Mouse (Mus musculus) G1E (cell line): ENCODE measurements around the gene Slc24a2. TPM values are rescaled to one million over a fixed set of nuclear protein-coding genes. Genes with fewer than 3 reads are reported as not detected.

ENCODE experiments used
- ATAC-seq: 2 replicates; pipeline ENCODE4 v1.8.0; 2016; ENCODE audit warnings: mild to moderate bottlenecking; ENCODE audit not compliant: insufficient number of reproducible peaks, poor library complexity, low FRiP score, severe bottlenecking; ENCODE audit errors: extremely low read depth
- DNase-seq: peaks from one replicate; pipeline ENCODE4 v3.0.0; 2012; ENCODE audit warnings: low spot score
- H3K27me3 ChIP-seq: 2 replicates; pipeline ENCODE4 v1.6.1; 2012; ENCODE audit warnings: mild to moderate bottlenecking, low read length, inconsistent platforms; ENCODE audit not compliant: insufficient read depth
- H3K36me3 ChIP-seq: replicated peaks from 2 replicates; pipeline ENCODE3; 2012; ENCODE audit warnings: mild to moderate bottlenecking, inconsistent platforms
- H3K4me1 ChIP-seq: 2 replicates; pipeline ENCODE4 v1.6.1; 2012; ENCODE audit warnings: low read depth, low read length, inconsistent platforms, mixed read lengths; ENCODE audit not compliant: insufficient read depth
- H3K4me3 ChIP-seq: 2 replicates; pipeline ENCODE4 v1.5.1; 2012; ENCODE audit warnings: low read depth, mild to moderate bottlenecking, inconsistent platforms, low read length, moderate library complexity, mixed read lengths
- H3K9me3 ChIP-seq: replicated peaks from 2 replicates; pipeline ENCODE4 v1.6.1; 2012; ENCODE audit warnings: inconsistent platforms
- CTCF ChIP-seq: IDR thresholded peaks from 2 replicates; pipeline ENCODE4 v1.5.1; 2012; ENCODE audit warnings: low read depth, low read length, inconsistent platforms, mixed read lengths
- GATA1 ChIP-seq: IDR thresholded peaks from 2 replicates; pipeline ENCODE4 v1.6.1; 2012; ENCODE audit warnings: borderline replicate concordance, low read length, inconsistent platforms, mixed read lengths
- GATA2 ChIP-seq: IDR thresholded peaks from 2 replicates; pipeline ENCODE4 v1.6.1; 2012; ENCODE audit warnings: low read depth, low read length, inconsistent platforms, borderline replicate concordance
- POLR2AphosphoS5 ChIP-seq: IDR thresholded peaks from 2 replicates; pipeline ENCODE4 v1.6.1; 2012; ENCODE audit warnings: low read depth, low read length, inconsistent platforms; ENCODE audit not compliant: insufficient replicate concordance
- TAL1 ChIP-seq: conservative IDR thresholded peaks from 2 replicates; pipeline ENCODE4 v1.6.1; 2012; ENCODE audit warnings: low read depth, low read length, inconsistent platforms, mixed read lengths
- polyA plus RNA-seq: library from polyadenylated mRNA; stranded (reverse); fragments of >175 nt; gene quantifications from 2 replicates; pipeline ENCODE4 v1.2.3, GENCODE M21; 2012
- total RNA-seq, 2 experiments: library from RNA; stranded (forward) in 1 of 2; stranded (reverse) in 1 of 2; fragments of 200-1000 nt in 1 of 2; fragments of >200 nt in 1 of 2; fragmentation: Nextera tagmentation in 1 of 2; gene quantifications; 2 replicates each; pipeline ENCODE4 v1.2.3; 2014 to 2017

Gene Slc24a2
- total and polyA plus RNA-seq, 3 experiments = 0.55 TPM; not detected in 2

DNA sequence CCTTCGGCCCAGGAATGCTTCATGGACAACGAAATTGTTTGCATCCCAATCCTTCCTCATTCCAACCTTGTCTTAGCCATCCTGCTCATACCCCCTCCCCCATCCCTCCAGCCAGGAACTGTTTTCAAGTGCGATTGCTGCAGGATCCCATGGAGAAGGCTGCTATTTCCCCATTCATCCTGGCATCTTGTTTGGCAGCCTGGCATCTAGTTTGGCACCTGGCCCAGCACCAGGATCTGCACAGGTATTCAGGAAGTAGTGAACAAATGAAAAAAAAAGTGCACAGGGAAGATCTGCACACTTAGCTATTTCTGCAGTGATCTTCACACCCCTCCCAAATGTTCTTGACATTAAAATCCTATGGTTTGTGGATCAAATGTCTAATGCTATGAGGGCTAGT, 53.2 kb downstream of the Slc24a2 start:
- DNase-seq (no peak), ATAC-seq (no peak)
- Histone ChIP-seq H3K36me3 (no peaks in the 10 kb centered on the region), H3K4me1 (no peaks in the 10 kb centered on the region), H3K4me3 (no peak overlapping the region), H3K27me3 (no peaks in the 10 kb centered on the region), H3K9me3 (peaks cover 2% of the 10 kb centered on the region; the same call in 1 of the 2 replicates)
- TF ChIP-seq GATA1 = no peak
- TF ChIP-seq TAL1 = no peak
- TF ChIP-seq POLR2AphosphoS5 = no peak
- no peak for TF ChIP-seq CTCF
- TF ChIP-seq GATA2 = no peak

DNA sequence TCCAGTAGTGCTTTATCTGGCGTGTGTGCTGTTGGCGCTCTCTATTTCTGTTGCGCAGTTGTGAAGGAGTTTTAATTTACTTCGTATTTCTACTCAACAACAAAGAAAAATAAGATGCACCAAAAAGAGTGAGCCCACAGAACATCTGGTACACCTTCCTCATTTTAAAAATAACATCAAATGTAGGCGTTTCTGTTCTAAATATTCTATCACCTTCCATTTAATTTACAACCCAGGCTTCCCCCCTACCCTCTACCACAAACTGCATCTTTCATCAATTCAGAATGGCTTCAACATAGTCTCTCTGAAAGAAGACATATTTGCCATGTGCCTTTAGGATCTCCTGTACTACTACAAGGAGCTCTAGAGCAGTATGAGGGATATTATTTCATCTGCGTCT, 66.3 kb downstream of the Slc24a2 start:
- DNase-seq = no peak
- H3K4me1 ChIP-seq = no peaks in the 10 kb centered on the region
- no peaks in the 10 kb centered on the region for H3K27me3 ChIP-seq
- ATAC-seq = no peak
- H3K4me3 ChIP-seq = no peak overlapping the region
- TF ChIP-seq GATA1 (no peak), TAL1 (no peak), GATA2 (no peak), POLR2AphosphoS5 (no peak), CTCF (no peak)
- no peaks in the 10 kb centered on the region for H3K36me3 ChIP-seq
- no peaks in the 10 kb centered on the region for H3K9me3 ChIP-seq

DNA sequence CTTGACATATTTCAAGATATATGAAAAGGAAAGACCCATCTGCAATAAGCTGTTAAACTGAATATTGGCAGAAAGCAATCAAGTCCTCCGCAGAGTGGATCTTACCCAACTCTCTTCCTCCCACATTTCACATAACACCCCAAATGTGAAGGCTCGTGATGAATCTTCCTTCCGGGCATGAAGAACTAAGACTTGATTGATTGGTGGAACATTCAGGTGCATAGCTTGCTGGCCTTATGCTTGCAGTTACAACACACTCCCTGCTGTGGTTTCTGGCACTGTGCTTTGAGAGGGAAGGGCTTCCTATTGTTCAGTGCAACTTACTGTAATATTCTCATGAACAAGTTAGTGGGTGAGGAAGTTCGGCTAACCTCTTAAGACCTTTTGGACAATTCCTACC, 72.2 kb downstream of the Slc24a2 start:
- no peak overlapping the region for H3K4me3 ChIP-seq
- H3K9me3 ChIP-seq = peaks cover 3% of the 10 kb centered on the region; the same call in 1 of the 2 replicates
- no peaks in the 10 kb centered on the region for H3K27me3 ChIP-seq
- no peaks in the 10 kb centered on the region for H3K36me3 ChIP-seq
- H3K4me1 ChIP-seq = no peaks in the 10 kb centered on the region
- DNase-seq (no peak), ATAC-seq (no peak)
- TF ChIP-seq TAL1 (no peak), GATA2 (no peak), GATA1 (no peak), CTCF (no peak), POLR2AphosphoS5 (no peak)

DNA sequence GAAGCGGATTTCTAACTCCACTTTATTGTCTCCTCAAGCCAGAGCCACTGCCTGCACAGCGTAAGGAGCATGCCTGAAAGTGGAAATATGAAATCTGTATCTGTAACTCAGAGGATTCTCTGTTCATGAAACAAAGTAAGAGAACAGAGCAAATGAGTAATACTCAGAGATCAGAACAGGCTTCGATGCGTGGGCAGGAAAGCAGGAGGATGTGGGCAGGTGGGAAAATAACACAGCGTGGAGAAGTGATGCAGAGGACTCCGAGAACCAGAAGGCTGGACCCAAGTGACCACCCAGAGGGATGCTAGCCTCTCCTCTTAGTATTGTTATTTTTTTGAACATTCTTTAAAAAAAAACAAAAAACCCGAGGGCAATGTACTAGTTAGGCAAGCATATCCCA, 78.3 kb downstream of the Slc24a2 start:
- Histone ChIP-seq H3K9me3 (peaks cover 8% of the 10 kb centered on the region; the same call in 1 of the 2 replicates), H3K4me3 (no peak overlapping the region), H3K4me1 (no peaks in the 10 kb centered on the region), H3K27me3 (no peaks in the 10 kb centered on the region), H3K36me3 (no peaks in the 10 kb centered on the region)
- no peak for ATAC-seq
- DNase-seq = no peak
- TF ChIP-seq CTCF (no peak), TAL1 (no peak), GATA2 (no peak), POLR2AphosphoS5 (no peak), GATA1 (no peak)

DNA sequence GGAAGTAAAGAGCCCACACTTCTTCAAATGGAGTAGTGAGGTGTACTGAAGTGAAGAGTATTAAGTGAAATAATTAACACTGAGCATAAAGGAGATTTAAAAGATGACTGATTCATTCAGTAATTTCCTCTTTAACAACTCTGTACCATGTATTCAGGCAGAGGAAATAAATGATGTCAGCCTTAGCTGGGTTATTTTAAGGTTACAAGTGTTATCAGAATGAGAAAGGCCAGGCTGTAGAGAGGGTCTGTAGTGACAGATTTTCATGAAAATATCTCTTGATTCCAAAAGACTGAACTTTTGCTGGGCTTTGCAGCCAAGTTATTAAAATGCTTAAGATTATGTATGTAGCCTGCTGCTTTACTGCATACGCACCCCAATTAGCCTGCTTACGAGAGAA, 80.7 kb downstream of the Slc24a2 start:
- H3K4me1 ChIP-seq = no peaks in the 10 kb centered on the region
- no peak overlapping the region for H3K4me3 ChIP-seq
- ATAC-seq (no peak), DNase-seq (no peak)
- H3K27me3 ChIP-seq = no peaks in the 10 kb centered on the region
- TF ChIP-seq GATA2 (no peak), CTCF (no peak), TAL1 (no peak), POLR2AphosphoS5 (no peak)
- H3K36me3 ChIP-seq = no peaks in the 10 kb centered on the region
- peaks cover 8% of the 10 kb centered on the region for H3K9me3 ChIP-seq

DNA sequence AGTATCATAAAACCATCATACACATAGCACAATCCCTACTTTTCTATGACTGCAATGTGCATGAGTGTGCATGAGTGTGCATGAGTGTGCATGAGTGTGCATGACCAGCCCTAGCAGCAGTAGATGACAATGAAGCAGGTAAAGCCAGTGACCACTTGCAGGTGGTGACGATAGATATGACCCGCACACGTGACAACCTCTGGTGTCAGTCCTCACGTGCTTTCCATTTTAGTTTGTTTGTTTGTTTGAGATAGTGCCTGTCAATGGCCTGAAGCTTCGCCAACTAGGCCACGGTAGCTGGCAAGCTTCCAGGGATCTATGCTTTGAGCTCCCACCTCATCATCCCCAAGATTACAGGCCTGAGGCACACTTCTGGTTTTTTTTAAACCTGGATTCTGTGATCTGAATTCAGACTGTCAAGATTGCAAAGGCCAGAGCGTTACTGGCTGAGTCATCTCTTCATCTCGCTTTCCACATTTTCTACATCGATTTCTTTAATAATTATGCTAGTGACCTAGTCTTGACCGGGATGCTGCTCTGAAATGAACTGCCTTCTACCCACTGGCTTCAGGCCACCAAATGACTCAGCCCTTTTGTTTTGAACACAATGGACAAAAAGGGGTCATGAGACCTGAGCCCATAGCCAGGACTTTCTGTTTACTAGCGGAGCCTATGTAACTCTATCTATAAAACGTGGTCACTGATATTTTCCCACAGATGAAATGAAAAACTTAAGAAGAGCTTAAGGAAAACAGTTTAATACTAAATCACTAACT, 88.5 kb downstream of the Slc24a2 start:
- Histone ChIP-seq H3K9me3 (peaks cover 24% of the 10 kb centered on the region), H3K4me1 (no peaks in the 10 kb centered on the region), H3K4me3 (no peak overlapping the region), H3K27me3 (no peaks in the 10 kb centered on the region), H3K36me3 (no peaks in the 10 kb centered on the region)
- DNase-seq (no peak), ATAC-seq (no peak)
- TF ChIP-seq TAL1 = no peak

DNA sequence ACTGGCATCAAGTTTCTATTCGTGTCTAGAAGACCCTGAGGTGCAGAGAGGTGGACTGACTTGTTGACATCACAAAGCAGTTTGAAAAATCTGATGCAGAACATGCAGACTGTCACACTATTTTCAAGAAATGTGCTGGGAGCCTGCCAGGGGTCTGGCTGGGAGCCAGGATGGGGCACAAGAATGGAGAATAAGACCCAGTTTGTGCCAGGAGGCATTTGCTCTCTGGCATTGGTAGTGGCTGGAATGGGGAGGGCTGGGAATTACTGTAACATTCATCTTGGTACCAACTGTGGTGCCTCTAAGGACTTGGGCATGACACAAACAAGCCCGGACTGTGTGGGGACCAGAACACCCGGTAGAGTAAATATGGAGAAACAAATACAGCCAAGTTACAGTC, 89.4 kb downstream of the Slc24a2 start:
- no peaks in the 10 kb centered on the region for H3K27me3 ChIP-seq
- TF ChIP-seq CTCF (no peak), GATA2 (no peak)

More for the DNA sequence above, 89.4 kb downstream of the Slc24a2 start:
- Histone ChIP-seq H3K36me3 (no peaks in the 10 kb centered on the region), H3K9me3 (peaks cover 23% of the 10 kb centered on the region), H3K4me3 (no peak overlapping the region), H3K4me1 (no peaks in the 10 kb centered on the region)
- ATAC-seq (no peak), DNase-seq (no peak)
